Mouse (Mus musculus): ENCODE results near the gene Nsmce4a. TPM values are rescaled to one million over a fixed set of nuclear protein-coding genes. Genes with fewer than 3 reads are reported as not detected.

Nsmce4a gene
- polyA plus RNA-seq, 1 experiment from 2014 or later: 101 TPM

GRCm38 (mm10) chr7:130564596-130564995 is 8.3 kb downstream of the Nsmce4a start:
- H3K27me3 ChIP-seq (replicated peaks; ENCODE audit: control insufficient read depth, insufficient read depth, low read length): no peaks in the 10 kb centered on the region
- H3K4me2 ChIP-seq (replicated peaks; ENCODE audit: low read depth): no peak overlapping the region
- H3K4me1 ChIP-seq (replicated peaks; ENCODE audit: control insufficient read depth, insufficient read depth, low read length): no peaks in the 10 kb centered on the region
- H3K4me3 ChIP-seq (ENCODE audit: low read depth, low read length): no peak overlapping the region
- H3K27ac ChIP-seq (ENCODE audit: low read depth, low read length): no peak overlapping the region
- no peak for TF ChIP-seq CTCF (IDR thresholded peaks at IDR 0.05; ENCODE audit: low read depth)
- 65% methylated on average over 3 of the region's 3 CpGs for WGBS
- no peaks in the 10 kb centered on the region for H3K36me3 ChIP-seq (ENCODE audit: control insufficient read depth, insufficient read depth)
- no peaks in the 10 kb centered on the region for H3K9me3 ChIP-seq (ENCODE audit: control insufficient read depth)
- no peak overlapping the region for H3K9ac ChIP-seq (ENCODE audit: low read depth, low read length)
- no peak for ATAC-seq

DNA sequence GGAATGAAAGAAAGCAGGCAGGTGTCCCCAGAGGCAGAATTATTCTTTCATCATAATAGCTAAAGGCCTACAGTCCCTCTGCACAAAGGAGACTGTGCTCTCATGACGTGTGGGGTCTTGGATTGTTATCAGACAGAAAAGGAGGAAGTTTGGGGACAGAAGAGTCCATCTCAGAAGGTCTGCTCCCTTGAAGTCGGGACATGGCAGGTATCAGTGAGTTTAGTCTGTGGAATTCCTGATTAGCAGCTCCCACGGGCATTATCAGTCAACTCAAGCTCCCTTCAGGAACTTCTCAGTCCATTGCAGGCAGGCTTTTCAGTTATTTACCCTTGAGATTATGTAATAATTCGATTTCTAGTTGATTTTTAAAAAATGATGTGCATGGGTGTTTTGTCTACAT is 9.0 kb downstream of the Nsmce4a start:
- 68% methylated on average over 4 of the region's 4 CpGs for WGBS
- Histone ChIP-seq H3K9me3 (ENCODE audit: control insufficient read depth) (no peaks in the 10 kb centered on the region), H3K27me3 (replicated peaks; ENCODE audit: control insufficient read depth, insufficient read depth, low read length) (no peaks in the 10 kb centered on the region), H3K36me3 (ENCODE audit: control insufficient read depth, insufficient read depth) (no peaks in the 10 kb centered on the region), H3K4me2 (replicated peaks; ENCODE audit: low read depth) (no peak overlapping the region), H3K27ac (ENCODE audit: low read depth, low read length) (no peak overlapping the region), H3K4me1 (replicated peaks; ENCODE audit: control insufficient read depth, insufficient read depth, low read length) (no peaks in the 10 kb centered on the region), H3K4me3 (ENCODE audit: low read depth, low read length) (no peak overlapping the region), H3K9ac (ENCODE audit: low read depth, low read length) (no peak overlapping the region)
- TF ChIP-seq CTCF (IDR thresholded peaks at IDR 0.05; ENCODE audit: low read depth): no peak
- ATAC-seq: no peak

DNA sequence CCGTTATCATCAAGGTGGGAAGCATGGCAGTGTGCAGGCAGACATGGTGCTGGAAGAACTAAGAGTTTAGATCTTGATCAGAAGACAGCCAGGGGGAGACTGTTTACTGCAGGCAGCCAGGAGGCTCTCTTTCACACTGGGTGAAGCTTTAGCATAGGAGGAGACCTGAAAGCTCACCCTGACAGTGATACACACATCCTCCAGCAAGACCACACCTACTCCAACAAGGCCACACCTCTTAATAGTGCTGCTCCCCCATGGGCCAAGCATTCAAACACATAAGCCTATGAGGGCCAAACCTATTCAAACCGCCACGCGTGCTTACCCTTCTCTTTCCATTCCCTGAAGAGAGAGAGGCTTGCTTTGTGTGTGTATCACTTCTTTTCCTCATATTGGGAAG is 9.6 kb downstream of the Nsmce4a start:
- H3K9ac ChIP-seq (ENCODE audit: low read depth, low read length): no peak overlapping the region
- ATAC-seq: no peak
- H3K4me3 ChIP-seq (ENCODE audit: low read depth, low read length): no peak overlapping the region
- no peak overlapping the region for H3K4me2 ChIP-seq (replicated peaks; ENCODE audit: low read depth)
- H3K27me3 ChIP-seq (replicated peaks; ENCODE audit: control insufficient read depth, insufficient read depth, low read length): no peaks in the 10 kb centered on the region
- no peaks in the 10 kb centered on the region for H3K4me1 ChIP-seq (replicated peaks; ENCODE audit: control insufficient read depth, insufficient read depth, low read length)
- H3K36me3 ChIP-seq (ENCODE audit: control insufficient read depth, insufficient read depth): no peaks in the 10 kb centered on the region
- H3K27ac ChIP-seq (ENCODE audit: low read depth, low read length): no peak overlapping the region
- TF ChIP-seq CTCF (IDR thresholded peaks at IDR 0.05; ENCODE audit: low read depth): no peak
- 81% methylated on average over 4 of the region's 4 CpGs for WGBS
- no peaks in the 10 kb centered on the region for H3K9me3 ChIP-seq (ENCODE audit: control insufficient read depth)

GRCm38 (mm10) chr7:130560933-130561332 is 12.0 kb downstream of the Nsmce4a start:
- no peak for TF ChIP-seq CTCF (IDR thresholded peaks at IDR 0.05; ENCODE audit: low read depth)
- ATAC-seq: no peak
- no peak overlapping the region for H3K9ac ChIP-seq (ENCODE audit: low read depth, low read length)

GRCm38 (mm10) chr7:130558592-130558991 is 14.3 kb downstream of the Nsmce4a start:
- no peak overlapping the region for H3K4me3 ChIP-seq (ENCODE audit: low read depth, low read length)
- no peaks in the 10 kb centered on the region for H3K9me3 ChIP-seq (ENCODE audit: control insufficient read depth)
- H3K9ac ChIP-seq (ENCODE audit: low read depth, low read length): no peak overlapping the region
- no peaks in the 10 kb centered on the region for H3K27me3 ChIP-seq (replicated peaks; ENCODE audit: control insufficient read depth, insufficient read depth, low read length)
- no peak overlapping the region for H3K27ac ChIP-seq (ENCODE audit: low read depth, low read length)
- no peak for ATAC-seq
- TF ChIP-seq CTCF (IDR thresholded peaks at IDR 0.05; ENCODE audit: low read depth): no peak
- H3K36me3 ChIP-seq (ENCODE audit: control insufficient read depth, insufficient read depth): no peaks in the 10 kb centered on the region
- WGBS: 66% methylated on average over 4 of the region's 4 CpGs
- no peaks in the 10 kb centered on the region for H3K4me1 ChIP-seq (replicated peaks; ENCODE audit: control insufficient read depth, insufficient read depth, low read length)
- H3K4me2 ChIP-seq (replicated peaks; ENCODE audit: low read depth): no peak overlapping the region

More at GRCm38 (mm10) chr7:130560933-130561332, 12.0 kb downstream of the Nsmce4a start:
- WGBS: 64% methylated on average over 1 of the region's 1 CpGs
- Histone ChIP-seq H3K27ac (ENCODE audit: low read depth, low read length) (no peak overlapping the region), H3K4me1 (replicated peaks; ENCODE audit: control insufficient read depth, insufficient read depth, low read length) (no peaks in the 10 kb centered on the region), H3K36me3 (ENCODE audit: control insufficient read depth, insufficient read depth) (no peaks in the 10 kb centered on the region), H3K4me2 (replicated peaks; ENCODE audit: low read depth) (no peak overlapping the region), H3K9me3 (ENCODE audit: control insufficient read depth) (no peaks in the 10 kb centered on the region), H3K27me3 (replicated peaks; ENCODE audit: control insufficient read depth, insufficient read depth, low read length) (no peaks in the 10 kb centered on the region), H3K4me3 (ENCODE audit: low read depth, low read length) (no peak overlapping the region)

DNA sequence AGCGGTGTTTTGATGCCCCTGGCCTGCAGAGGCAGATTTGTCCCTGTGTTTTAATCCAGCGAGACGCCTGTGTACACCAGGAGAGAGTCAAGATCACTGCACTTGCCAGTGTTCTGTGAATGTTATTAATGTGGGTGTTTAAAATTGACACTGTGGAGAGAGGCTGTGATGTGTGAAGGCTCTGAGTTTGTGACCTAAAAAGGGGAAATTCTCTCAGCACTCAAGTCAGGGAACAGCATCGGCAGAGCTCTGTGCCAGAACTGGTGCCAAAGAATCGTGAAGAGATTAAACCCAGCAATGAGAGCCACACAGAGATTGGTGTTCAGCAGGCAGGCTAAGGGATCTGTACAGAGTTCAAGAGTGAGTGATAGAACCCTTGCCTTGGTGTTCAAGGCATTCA is 17.3 kb downstream of the Nsmce4a start:
- no peaks in the 10 kb centered on the region for H3K9me3 ChIP-seq (ENCODE audit: control insufficient read depth)
- no peak overlapping the region for H3K4me3 ChIP-seq (ENCODE audit: low read depth, low read length)
- H3K9ac ChIP-seq (ENCODE audit: low read depth, low read length): no peak overlapping the region
- H3K27me3 ChIP-seq (replicated peaks; ENCODE audit: control insufficient read depth, insufficient read depth, low read length): no peaks in the 10 kb centered on the region
- WGBS: 76% methylated on average over 5 of the region's 5 CpGs
- no peak overlapping the region for H3K4me2 ChIP-seq (replicated peaks; ENCODE audit: low read depth)
- H3K36me3 ChIP-seq (ENCODE audit: control insufficient read depth, insufficient read depth): no peaks in the 10 kb centered on the region
- ATAC-seq: no peak
- H3K4me1 ChIP-seq (replicated peaks; ENCODE audit: control insufficient read depth, insufficient read depth, low read length): no peaks in the 10 kb centered on the region
- no peak overlapping the region for H3K27ac ChIP-seq (ENCODE audit: low read depth, low read length)
- TF ChIP-seq CTCF (IDR thresholded peaks at IDR 0.05; ENCODE audit: low read depth): no peak

DNA sequence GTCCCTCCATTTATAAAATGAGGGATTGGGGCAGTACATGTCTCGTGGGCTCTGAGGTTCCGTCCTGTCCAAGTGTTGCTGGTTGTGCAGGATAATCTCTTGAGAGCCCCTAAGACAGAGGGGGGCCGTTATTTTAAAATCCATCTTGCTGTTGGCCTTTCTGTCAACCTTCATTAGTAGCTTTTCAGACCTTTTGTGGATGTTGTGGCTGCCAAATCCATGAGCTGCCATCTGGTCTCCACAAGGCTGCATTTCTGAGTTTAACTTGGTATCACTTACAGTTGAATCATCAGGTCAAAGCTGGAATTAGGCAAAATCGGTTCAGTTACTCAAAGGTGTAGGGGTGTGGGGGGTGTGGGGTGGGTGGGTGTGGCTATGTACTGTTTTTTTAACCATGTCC is 19.6 kb downstream of the Nsmce4a start:
- no peak overlapping the region for H3K27ac ChIP-seq (ENCODE audit: low read depth, low read length)
- no peak overlapping the region for H3K9ac ChIP-seq (ENCODE audit: low read depth, low read length)
- no peak overlapping the region for H3K4me2 ChIP-seq (replicated peaks; ENCODE audit: low read depth)
- H3K4me1 ChIP-seq (replicated peaks; ENCODE audit: control insufficient read depth, insufficient read depth, low read length): no peaks in the 10 kb centered on the region
- 77% methylated on average over 4 of the region's 4 CpGs for WGBS
- TF ChIP-seq CTCF (IDR thresholded peaks at IDR 0.05; ENCODE audit: low read depth): no peak
- ATAC-seq: no peak
- H3K4me3 ChIP-seq (ENCODE audit: low read depth, low read length): no peak overlapping the region
- H3K36me3 ChIP-seq (ENCODE audit: control insufficient read depth, insufficient read depth): no peaks in the 10 kb centered on the region
- no peaks in the 10 kb centered on the region for H3K27me3 ChIP-seq (replicated peaks; ENCODE audit: control insufficient read depth, insufficient read depth, low read length)
- no peaks in the 10 kb centered on the region for H3K9me3 ChIP-seq (ENCODE audit: control insufficient read depth)
